Mouse (Mus musculus) gastrocnemius, postnatal 14 days (tissue): Measurements from ENCODE around the gene Cdk15. TPM values are rescaled to one million over a fixed set of nuclear protein-coding genes. Genes with fewer than 3 reads are reported as not detected.

Experiments
- DNase-seq: peaks from one replicate; pipeline ENCODE4 v3.0.0; 2021; ENCODE audit warnings: mixed read lengths
- intact Hi-C: fragments of 180-260 bp; cut with DNase I; formaldehyde crosslinking; loops from one replicate; pipeline ENCODE4 v1.15.1; 2025; ENCODE audit warnings: low total_unique reads
- total RNA-seq, 2 experiments: library from RNA; stranded (reverse); gene quantifications; 2 replicates each; pipeline ENCODE4 v1.2.3; 2021

The Cdk15 gene
- total RNA-seq, 2 experiments from 2014 or later, result 0.18 TPM; not detected in 1

- intact Hi-C loops, result no loop called here
- no peak for DNase-seq
Measured at GRCm38 (mm10) chr1:59395992-59396391, 139.3 kb downstream of the Cdk15 start.

GRCm38 (mm10) chr1:59399554-59400325 is 143.0 kb downstream of the Cdk15 start:
- intact Hi-C loops, result no loop called here
- DNase-seq, result no peak

- no peak for DNase-seq
- intact Hi-C loops, result no loop called here
Measured at GRCm38 (mm10) chr1:59401253-59401652, 144.5 kb downstream of the Cdk15 start.

Other genes with a start within 250 kb of the Cdk15 start
- gene C2cd6, start 162.0 kb upstream of the Cdk15 start, total RNA-seq, result not detected
- gene Tmem237, start 136.5 kb upstream of the Cdk15 start, total RNA-seq, result 1 to 10 TPM; 3.7 to 4.4 TPM
- not detected for gene Mpp4, start 93.5 kb upstream of the Cdk15 start, total RNA-seq
- 10 to 100 TPM; 15.9 to 16.9 TPM for gene Als2, start 19.7 kb upstream of the Cdk15 start, total RNA-seq
- 10 to 100 TPM; 21.6 to 26.0 TPM for gene Fzd7, start 225.5 kb downstream of the Cdk15 start, total RNA-seq